Mouse (Mus musculus) spleen, adult 2 months (tissue): ENCODE data around the gene Krtap5-5.
"Not testable (repeated sequence)": the region's sequence is repeated elsewhere in the genome, so short reads cannot be mapped to it uniquely, and the experiment has no call there.

Source experiments
- CTCF ChIP-seq: fragments of 200-500 bp; IDR thresholded peaks from 2 replicates; pipeline ENCODE4 v1.5.1; 2011; ENCODE audit warnings: mild to moderate bottlenecking, inconsistent platforms; ENCODE audit not compliant: insufficient read depth, insufficient read length, insufficient replicate concordance; ENCODE audit errors: extremely low read depth
- POLR2A ChIP-seq: fragments of 200-500 bp; IDR thresholded peaks from 2 replicates; pipeline ENCODE4 v1.6.1; 2011; ENCODE audit warnings: low read depth, low read length, inconsistent platforms

DNA sequence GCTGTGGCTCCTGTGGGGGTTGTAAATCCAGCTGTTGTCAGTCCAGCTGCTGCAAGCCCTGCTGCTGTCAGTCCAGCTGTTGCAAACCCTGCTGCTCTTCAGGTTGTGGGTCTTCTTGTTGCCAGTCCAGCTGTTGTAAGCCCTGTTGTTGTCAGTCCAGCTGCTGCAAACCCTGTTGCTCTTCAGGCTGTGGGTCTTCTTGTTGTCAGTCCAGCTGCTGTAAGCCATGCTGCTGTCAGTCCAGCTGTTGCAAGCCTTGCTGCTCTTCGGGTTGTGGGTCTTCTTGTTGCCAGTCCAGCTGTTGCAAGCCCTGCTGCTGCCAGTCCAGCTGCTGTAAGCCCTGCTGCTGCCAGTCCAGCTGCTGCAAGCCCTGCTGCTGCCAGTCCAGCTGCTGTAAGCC lies 17.6 kb downstream of the Krtap5-5 start:
- TF ChIP-seq CTCF, POLR2A: not testable (repeated sequence)
